Mouse (Mus musculus): ENCODE measurements at regions not wholly inside any gene's neighbourhood (a gene's known extent, or its start where the extent isn't known, plus 50 kb on each side); places are given as distances from the start of the nearest gene placed in this dataset.

DNA sequence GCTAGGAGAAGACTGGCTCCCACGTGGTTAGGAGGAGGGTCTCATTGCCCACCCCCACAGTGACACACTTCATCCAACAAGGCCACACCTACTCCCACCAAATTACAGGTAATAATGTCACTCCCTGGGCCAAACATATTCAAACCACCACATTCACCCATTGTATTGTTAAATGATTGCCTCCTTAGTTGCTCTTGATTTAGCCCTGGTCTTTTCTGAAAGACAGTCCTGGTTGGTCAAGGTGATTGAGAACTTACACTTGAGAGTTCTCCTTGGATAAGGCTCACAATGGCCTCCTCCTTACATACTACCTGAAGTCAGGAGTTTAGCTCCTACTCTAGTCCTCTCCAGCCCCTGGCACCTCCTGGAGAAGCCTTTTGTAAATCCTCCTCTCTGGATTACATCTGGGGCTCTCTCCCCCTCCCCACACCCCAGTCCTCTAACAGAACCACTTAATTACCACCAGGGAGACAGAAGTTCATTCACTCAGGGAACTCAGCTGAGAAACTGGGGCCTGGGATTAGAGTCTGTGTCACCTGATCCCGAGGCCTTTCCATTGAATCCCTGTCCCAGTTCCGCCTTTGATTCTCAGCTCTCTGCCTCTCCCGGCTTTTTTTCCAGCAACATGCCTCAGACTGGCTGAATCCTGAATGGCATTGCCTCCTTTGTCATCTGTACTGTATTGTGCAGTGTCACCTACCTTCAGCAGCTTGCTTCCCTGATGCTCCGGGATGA is 122.3 kb upstream of the Tle3 start:
- Histone ChIP-seq H3K36me3 (replicated peaks; ENCODE audit: control insufficient read depth, insufficient read depth) (no peaks in the 10 kb centered on the region), H3K27ac (no peak overlapping the region), H3K27me3 (ENCODE audit: control insufficient read depth, insufficient read depth, low read length) (no peaks in the 10 kb centered on the region), H3K9ac (no peak overlapping the region), H3K9me3 (ENCODE audit: control insufficient read depth, low read length) (0 out of 2 replicates have a peak, but pooled peaks cover 8% of the 10 kb centered on the region), H3K4me3 (replicated peaks; ENCODE audit: low read length) (no peak overlapping the region), H3K4me1 (replicated peaks; ENCODE audit: control insufficient read depth, insufficient read depth, low read length) (no peaks in the 10 kb centered on the region), H3K4me2 (replicated peaks) (no peak overlapping the region)
- WGBS = 35% methylated on average over 5 of the region's 5 CpGs
- no peak for ATAC-seq (ENCODE audit: low FRiP score)
- no peak for DNase-seq (ENCODE audit: low spot score)

DNA sequence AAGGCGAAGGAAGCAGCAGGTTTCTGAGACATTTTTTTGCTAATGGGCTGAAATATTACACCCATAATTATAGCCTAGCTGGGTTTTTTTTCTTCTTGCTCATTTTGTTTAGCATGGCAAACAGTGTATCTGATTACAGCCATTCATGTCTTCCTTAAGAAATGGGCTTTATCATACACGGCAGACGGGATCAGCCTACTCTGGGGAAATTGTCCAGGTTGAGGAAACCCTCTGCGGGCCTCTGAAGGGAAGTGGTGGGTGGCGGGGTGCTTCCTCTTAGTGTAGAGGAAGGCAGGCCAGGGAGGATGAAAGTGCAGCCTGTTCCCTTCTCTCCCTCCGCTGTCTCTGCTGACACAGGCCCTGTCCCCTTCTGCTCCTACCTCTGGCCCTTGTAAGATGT is 120.6 kb upstream of the Tle3 start:
- no peak overlapping the region for H3K27ac ChIP-seq
- no peak overlapping the region for H3K4me3 ChIP-seq (replicated peaks; ENCODE audit: low read length)
- no peaks in the 10 kb centered on the region for H3K36me3 ChIP-seq (replicated peaks; ENCODE audit: control insufficient read depth, insufficient read depth)
- H3K9ac ChIP-seq = no peak overlapping the region
- DNase-seq (ENCODE audit: low spot score) (no peak), ATAC-seq (ENCODE audit: low FRiP score) (no peak)
- H3K27me3 ChIP-seq (ENCODE audit: control insufficient read depth, insufficient read depth, low read length) = no peaks in the 10 kb centered on the region
- no peaks in the 10 kb centered on the region; the same call in 1 of the 2 replicates for H3K4me1 ChIP-seq (replicated peaks; ENCODE audit: control insufficient read depth, insufficient read depth, low read length)
- 66% methylated on average over 6 of the region's 6 CpGs for WGBS
- no peaks in the 10 kb centered on the region for H3K9me3 ChIP-seq (ENCODE audit: control insufficient read depth, low read length)
- H3K4me2 ChIP-seq (replicated peaks) = no peak overlapping the region

DNA sequence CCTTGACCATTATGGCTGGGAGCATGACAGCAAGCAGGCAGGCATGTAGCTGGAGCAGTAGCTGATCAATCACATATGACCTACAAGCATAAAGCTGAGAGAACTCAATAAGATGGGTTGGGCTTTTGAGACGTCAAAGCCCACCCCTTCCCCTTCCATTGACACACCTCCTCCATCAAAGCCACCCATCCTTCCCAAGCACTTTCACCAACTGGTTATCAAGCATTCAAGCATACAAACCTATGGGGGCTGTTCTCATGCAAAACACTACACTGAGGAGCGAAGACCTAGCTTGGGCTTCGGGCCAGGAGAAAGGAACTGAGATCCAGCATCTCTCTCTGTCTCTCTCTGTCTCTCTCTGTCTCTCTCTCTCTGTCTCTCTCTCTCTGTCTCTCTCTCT is 118.4 kb upstream of the Tle3 start:
- Histone ChIP-seq H3K27ac (no peak overlapping the region), H3K4me3 (replicated peaks; ENCODE audit: low read length) (no peak overlapping the region), H3K4me1 (replicated peaks; ENCODE audit: control insufficient read depth, insufficient read depth, low read length) (peaks cover 21% of the 10 kb centered on the region), H3K27me3 (ENCODE audit: control insufficient read depth, insufficient read depth, low read length) (no peaks in the 10 kb centered on the region), H3K36me3 (replicated peaks; ENCODE audit: control insufficient read depth, insufficient read depth) (no peaks in the 10 kb centered on the region), H3K9me3 (ENCODE audit: control insufficient read depth, low read length) (no peaks in the 10 kb centered on the region), H3K4me2 (replicated peaks) (no peak overlapping the region), H3K9ac (no peak overlapping the region)
- ATAC-seq (ENCODE audit: low FRiP score) (no peak), DNase-seq (ENCODE audit: low spot score) (no peak)
- WGBS = 61% methylated on average over 3 of the region's 3 CpGs

DNA sequence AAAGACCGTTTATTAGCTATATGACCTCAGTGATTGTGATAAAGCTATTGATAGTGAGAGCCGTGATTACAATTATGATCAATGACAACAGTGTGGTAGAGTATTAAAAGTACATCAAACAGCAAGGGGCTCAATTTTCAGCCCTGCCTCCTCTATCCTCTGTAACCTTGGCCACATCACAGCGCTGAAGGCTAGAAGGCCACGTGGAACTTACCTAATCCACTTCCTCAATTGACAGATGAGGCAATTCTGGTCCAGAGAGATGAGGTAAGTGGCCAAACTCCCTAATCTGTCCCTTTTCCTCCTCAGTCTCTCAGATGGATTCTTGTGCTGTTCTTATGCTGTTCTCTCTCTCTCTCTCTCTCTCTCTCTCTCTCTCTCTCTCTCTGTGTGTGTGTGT is 114.7 kb upstream of the Tle3 start:
- Histone ChIP-seq H3K9me3 (ENCODE audit: control insufficient read depth, low read length) (no peaks in the 10 kb centered on the region), H3K4me1 (replicated peaks; ENCODE audit: control insufficient read depth, insufficient read depth, low read length) (peaks cover 52% of the 10 kb centered on the region), H3K4me3 (replicated peaks; ENCODE audit: low read length) (no peak overlapping the region), H3K27ac (no peak overlapping the region), H3K27me3 (ENCODE audit: control insufficient read depth, insufficient read depth, low read length) (no peaks in the 10 kb centered on the region; the same call in 1 of the 2 replicates), H3K9ac (no peak overlapping the region), H3K4me2 (replicated peaks) (no peak overlapping the region), H3K36me3 (replicated peaks; ENCODE audit: control insufficient read depth, insufficient read depth) (no peaks in the 10 kb centered on the region)
- no peak for ATAC-seq (ENCODE audit: low FRiP score)
- 55% methylated on average over 4 of the region's 4 CpGs for WGBS
- peak; percentile 26 for DNase-seq (ENCODE audit: low spot score)

DNA sequence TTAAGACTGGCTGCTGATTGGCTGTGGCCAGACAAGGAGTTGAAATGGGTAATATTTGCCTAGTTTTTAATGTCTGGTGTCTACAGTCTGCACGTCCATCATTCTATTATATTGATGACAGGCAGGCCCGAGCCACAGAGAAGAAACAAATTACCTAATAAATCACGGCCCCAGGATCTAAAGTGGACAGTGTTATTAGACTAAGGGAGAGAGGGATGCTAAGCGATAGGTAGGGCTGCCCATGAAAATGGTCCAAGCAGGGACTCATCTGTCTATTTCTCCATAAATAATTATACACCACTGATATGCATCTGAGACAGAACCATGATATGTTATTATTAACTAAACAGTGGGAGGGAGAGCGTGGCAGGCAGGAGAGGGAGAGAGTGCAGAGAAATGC is 114.1 kb upstream of the Tle3 start:
- no peak overlapping the region for H3K27ac ChIP-seq
- H3K4me2 ChIP-seq (replicated peaks) = no peak overlapping the region
- no peaks in the 10 kb centered on the region; the same call in 1 of the 2 replicates for H3K27me3 ChIP-seq (ENCODE audit: control insufficient read depth, insufficient read depth, low read length)
- 0 out of 2 replicates have a peak, but pooled peaks have one; percentile 21 for ATAC-seq (ENCODE audit: low FRiP score)
- 35% methylated on average over 5 of the region's 5 CpGs for WGBS
- peaks cover 55% of the 10 kb centered on the region for H3K4me1 ChIP-seq (replicated peaks; ENCODE audit: control insufficient read depth, insufficient read depth, low read length)
- H3K9me3 ChIP-seq (ENCODE audit: control insufficient read depth, low read length) = no peaks in the 10 kb centered on the region
- no peak overlapping the region for H3K9ac ChIP-seq
- DNase-seq (ENCODE audit: low spot score) = no peak
- no peak overlapping the region for H3K4me3 ChIP-seq (replicated peaks; ENCODE audit: low read length)
- H3K36me3 ChIP-seq (replicated peaks; ENCODE audit: control insufficient read depth, insufficient read depth) = no peaks in the 10 kb centered on the region

DNA sequence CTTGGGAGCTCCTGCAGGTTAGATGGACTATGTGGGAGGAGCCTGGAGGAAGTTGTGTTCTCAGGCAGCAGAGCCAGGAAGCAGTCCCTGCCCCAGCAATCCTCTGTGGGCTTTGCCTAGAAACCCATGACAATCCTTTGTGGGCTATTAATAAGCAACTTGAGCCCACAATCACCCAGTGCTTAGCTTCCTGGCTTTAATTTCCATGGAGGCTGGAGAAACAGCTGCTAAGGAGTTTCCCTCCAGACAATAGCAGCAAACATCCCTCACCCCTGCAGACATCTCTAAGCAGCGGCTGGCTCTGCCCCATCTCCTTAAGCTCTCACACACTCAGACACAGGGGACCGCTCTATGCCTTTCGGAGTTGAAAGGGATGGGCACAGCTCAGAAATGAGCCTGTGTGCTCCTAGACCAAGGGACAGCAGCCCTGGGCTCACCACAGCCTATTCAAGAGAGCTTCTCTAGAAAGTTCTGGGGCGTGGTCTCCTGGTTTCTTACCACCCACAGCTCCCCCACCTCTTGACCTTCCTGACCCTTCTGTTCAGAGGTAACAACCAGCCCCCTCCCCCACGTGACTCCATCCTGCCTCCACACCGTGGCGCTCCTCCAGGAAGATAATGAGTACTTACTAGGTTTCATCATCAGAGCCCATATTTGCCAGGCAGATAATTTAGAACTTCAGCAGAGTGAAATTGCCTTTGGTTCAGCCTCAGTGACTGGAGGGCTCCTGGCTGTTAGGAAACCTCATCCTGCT is 112.6 kb upstream of the Tle3 start:
- Histone ChIP-seq H3K9me3 (ENCODE audit: control insufficient read depth, low read length) (0 out of 2 replicates have a peak, but pooled peaks cover 3% of the 10 kb centered on the region), H3K9ac (no peak overlapping the region), H3K4me3 (replicated peaks; ENCODE audit: low read length) (no peak overlapping the region), H3K27me3 (ENCODE audit: control insufficient read depth, insufficient read depth, low read length) (no peaks in the 10 kb centered on the region; the same call in 1 of the 2 replicates), H3K27ac (peak overlapping the region; percentile 23; the same call in 1 of the 2 replicates), H3K4me1 (replicated peaks; ENCODE audit: control insufficient read depth, insufficient read depth, low read length) (peaks cover 55% of the 10 kb centered on the region), H3K36me3 (replicated peaks; ENCODE audit: control insufficient read depth, insufficient read depth) (no peaks in the 10 kb centered on the region), H3K4me2 (replicated peaks) (no peak overlapping the region)
- 6% methylated on average over 7 of the region's 7 CpGs for WGBS
- DNase-seq (ENCODE audit: low spot score) (no peak), ATAC-seq (ENCODE audit: low FRiP score) (no peak)

DNA sequence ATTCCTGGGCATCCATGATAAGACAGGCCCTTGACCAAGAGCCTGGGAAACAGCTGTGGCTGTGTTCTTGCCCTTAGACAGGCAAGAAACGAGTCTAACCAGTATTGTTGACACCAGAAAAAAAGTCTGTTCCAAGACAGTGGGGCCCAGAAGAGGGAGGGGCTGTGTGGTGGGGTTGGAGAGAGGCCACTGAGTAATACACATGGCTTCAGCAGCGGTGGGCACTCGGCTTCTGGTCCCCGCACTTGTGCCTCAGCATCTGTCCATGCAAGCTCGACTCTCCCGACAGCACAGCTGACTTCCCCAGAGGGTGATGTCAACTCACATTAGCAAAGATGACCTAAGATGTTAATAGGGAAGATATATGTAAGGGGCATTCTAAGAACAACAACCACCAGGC is 110.9 kb upstream of the Tle3 start:
- WGBS = 38% methylated on average over 6 of the region's 6 CpGs
- H3K36me3 ChIP-seq (replicated peaks; ENCODE audit: control insufficient read depth, insufficient read depth) = no peaks in the 10 kb centered on the region

DNA sequence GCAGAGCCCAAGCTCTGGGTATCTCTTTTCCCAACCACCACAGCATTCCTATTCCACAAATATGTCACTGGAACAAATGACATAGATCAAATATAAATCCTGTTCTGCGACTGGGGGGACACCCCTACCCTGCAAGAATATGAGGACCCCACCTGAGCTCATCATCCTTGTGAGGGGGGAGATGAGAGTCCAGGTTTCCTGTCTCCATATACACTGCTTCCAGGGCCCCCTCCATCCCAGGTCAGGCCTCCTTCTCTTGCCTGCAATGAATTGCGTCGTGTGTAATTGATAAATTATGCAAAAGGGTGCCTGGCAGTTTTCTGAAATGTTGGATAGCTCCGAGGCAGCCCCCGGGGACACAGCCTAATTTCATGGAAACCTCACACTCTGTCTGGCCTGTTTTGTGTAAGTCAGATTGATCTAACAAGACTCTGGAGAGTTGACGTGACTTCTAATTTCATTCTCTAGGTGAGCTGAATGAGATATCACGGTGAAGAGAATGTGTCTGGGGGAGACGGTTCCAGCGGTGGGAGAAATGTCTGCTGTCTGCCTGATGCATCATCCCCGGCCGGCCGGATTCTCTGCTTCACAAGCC is 110.3 kb upstream of the Tle3 start:
- H3K9me3 ChIP-seq (ENCODE audit: control insufficient read depth, low read length) = peaks cover 10% of the 10 kb centered on the region; the same call in 1 of the 2 replicates
- no peak overlapping the region for H3K4me2 ChIP-seq (replicated peaks)
- peaks cover 53% of the 10 kb centered on the region for H3K4me1 ChIP-seq (replicated peaks; ENCODE audit: control insufficient read depth, insufficient read depth, low read length)
- ATAC-seq (ENCODE audit: low FRiP score) (0 out of 2 replicates have a peak, but pooled peaks have one; percentile 55), DNase-seq (ENCODE audit: low spot score) (peak; percentile 52)
- WGBS = 10% methylated on average over 12 of the region's 12 CpGs
- no peak overlapping the region for H3K4me3 ChIP-seq (replicated peaks; ENCODE audit: low read length)
- peak overlapping the region; percentile 41; the same call in 1 of the 2 replicates for H3K27ac ChIP-seq
- H3K36me3 ChIP-seq (replicated peaks; ENCODE audit: control insufficient read depth, insufficient read depth) = no peaks in the 10 kb centered on the region
- H3K9ac ChIP-seq = no peak overlapping the region
- H3K27me3 ChIP-seq (ENCODE audit: control insufficient read depth, insufficient read depth, low read length) = no peaks in the 10 kb centered on the region; the same call in 1 of the 2 replicates

More for the DNA sequence above, 110.9 kb upstream of the Tle3 start:
- H3K4me3 ChIP-seq (replicated peaks; ENCODE audit: low read length) = no peak overlapping the region
- H3K4me1 ChIP-seq (replicated peaks; ENCODE audit: control insufficient read depth, insufficient read depth, low read length) = peaks cover 55% of the 10 kb centered on the region
- H3K27ac ChIP-seq = no peak overlapping the region
- DNase-seq (ENCODE audit: low spot score) = no peak
- H3K9me3 ChIP-seq (ENCODE audit: control insufficient read depth, low read length) = peaks cover 10% of the 10 kb centered on the region; the same call in 1 of the 2 replicates
- H3K9ac ChIP-seq = no peak overlapping the region
- no peak for ATAC-seq (ENCODE audit: low FRiP score)
- H3K27me3 ChIP-seq (ENCODE audit: control insufficient read depth, insufficient read depth, low read length) = no peaks in the 10 kb centered on the region; the same call in 1 of the 2 replicates
- no peak overlapping the region for H3K4me2 ChIP-seq (replicated peaks)

DNA sequence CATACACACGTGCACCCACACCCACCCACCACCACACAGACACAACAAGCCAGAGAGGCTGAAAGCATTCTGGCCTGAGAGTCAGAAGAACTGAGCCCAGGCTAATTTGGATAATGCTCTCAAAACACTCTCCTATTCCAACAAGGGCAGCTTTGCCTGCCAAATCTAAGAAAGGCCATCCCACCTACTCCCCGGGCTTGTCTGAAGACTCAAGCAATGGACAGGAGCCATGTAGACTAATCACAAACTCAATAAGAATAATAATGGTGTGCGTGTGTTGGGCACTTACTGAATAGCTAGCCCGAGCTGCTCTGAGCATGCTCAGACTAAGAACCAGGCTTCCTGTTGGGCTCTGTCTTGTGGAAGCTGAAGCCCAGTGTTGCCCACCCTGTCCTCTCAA is 108.8 kb upstream of the Tle3 start:
- H3K4me1 ChIP-seq (replicated peaks; ENCODE audit: control insufficient read depth, insufficient read depth, low read length) = peaks cover 38% of the 10 kb centered on the region
- H3K4me2 ChIP-seq (replicated peaks) = no peak overlapping the region
- no peak for ATAC-seq (ENCODE audit: low FRiP score)
- H3K9me3 ChIP-seq (ENCODE audit: control insufficient read depth, low read length) = peaks cover 10% of the 10 kb centered on the region; the same call in 1 of the 2 replicates
- no peak for DNase-seq (ENCODE audit: low spot score)
- WGBS = 85% methylated on average over 4 of the region's 4 CpGs
- H3K36me3 ChIP-seq (replicated peaks; ENCODE audit: control insufficient read depth, insufficient read depth) = no peaks in the 10 kb centered on the region
- H3K9ac ChIP-seq = no peak overlapping the region
- no peaks in the 10 kb centered on the region; the same call in 1 of the 2 replicates for H3K27me3 ChIP-seq (ENCODE audit: control insufficient read depth, insufficient read depth, low read length)
- no peak overlapping the region for H3K4me3 ChIP-seq (replicated peaks; ENCODE audit: low read length)
- no peak overlapping the region for H3K27ac ChIP-seq
